Mouse (Mus musculus) small intestine, adult 2 months (tissue): Measurements from ENCODE around the gene Irak4. TPM values are rescaled to one million over a fixed set of nuclear protein-coding genes. Genes with fewer than 3 reads are reported as not detected.

ENCODE experiments used
- H3K27ac ChIP-seq: fragments of 200-500 bp; 2 replicates; pipeline ENCODE4 v1.5.1; 2012; ENCODE audit warnings: low read depth, low read length, control low read depth, inconsistent platforms; ENCODE audit not compliant: insufficient read depth
- H3K27me3 ChIP-seq: fragments of 200-500 bp; 2 replicates; pipeline ENCODE4 v1.6.1; 2012; ENCODE audit warnings: mild to moderate bottlenecking, moderate library complexity, low read length, inconsistent platforms; ENCODE audit not compliant: control insufficient read depth, insufficient read depth
- H3K36me3 ChIP-seq: fragments of 200-500 bp; 2 replicates; pipeline ENCODE4 v1.6.1; 2012; ENCODE audit warnings: mild to moderate bottlenecking, low read length, control low read depth, inconsistent platforms; ENCODE audit not compliant: control insufficient read depth, insufficient read depth
- H3K4me1 ChIP-seq: fragments of 200-500 bp; 2 replicates; pipeline ENCODE4 v1.6.1; 2012; ENCODE audit warnings: low read length, inconsistent platforms, mixed read lengths; ENCODE audit not compliant: control insufficient read depth, insufficient read depth, insufficient read length
- H3K4me3 ChIP-seq: fragments of 200-500 bp; 2 replicates; pipeline ENCODE4 v1.5.1; 2012; ENCODE audit warnings: low read depth, mild to moderate bottlenecking, control low read depth, inconsistent platforms, low read length, moderate library complexity
- CTCF ChIP-seq: fragments of 200-500 bp; IDR thresholded peaks from 2 replicates; pipeline ENCODE4 v1.5.1; 2012; ENCODE audit warnings: low read depth, mild to moderate bottlenecking, control low read depth, inconsistent platforms, low read length, moderate library complexity, mixed read lengths; ENCODE audit not compliant: insufficient replicate concordance, insufficient read length; ENCODE audit errors: extremely low read depth
- POLR2A ChIP-seq: fragments of 200-500 bp; IDR thresholded peaks from 2 replicates; pipeline ENCODE4 v1.6.1; 2012; ENCODE audit warnings: low read depth, mild to moderate bottlenecking, control low read depth, inconsistent platforms, low read length, moderate library complexity
- WGBS: fragments of 180-500 bp; shearing (Covaris S2); methylation state at CpG from one replicate; pipeline ENCODE4 v1.1.7; 2018; 5-methylcytosine and 5-hydroxymethylcytosine counted together
- polyA plus RNA-seq: library from polyadenylated mRNA; depleted of rRNA; stranded (reverse); fragments of >200 nt; gene quantifications from 2 replicates; pipeline ENCODE4 v1.2.3, GENCODE M21; 2012

Gene Irak4
- polyA plus RNA-seq, 1 experiment: 12.9 TPM

DNA sequence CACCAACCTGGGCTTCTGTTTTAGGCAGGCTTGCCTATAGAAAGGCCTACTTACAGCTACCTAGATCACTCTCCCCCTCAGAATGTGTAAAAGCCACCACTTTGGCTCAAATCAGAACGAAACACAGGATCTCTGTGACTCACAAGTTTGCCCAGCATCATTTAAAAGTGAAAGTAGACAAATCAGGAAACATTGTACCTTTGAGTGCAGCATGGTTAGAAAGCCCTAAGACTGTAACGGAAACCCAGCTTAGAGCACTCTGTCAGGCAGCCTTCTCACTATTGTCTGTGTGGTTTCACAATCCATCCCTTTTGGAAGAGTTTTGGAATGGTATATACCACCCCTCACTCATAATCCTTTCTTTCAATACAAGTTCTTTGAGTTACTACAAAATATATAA, 21.5 kb downstream of the Irak4 start:
- no peak for TF ChIP-seq CTCF
- no peak for TF ChIP-seq POLR2A
- H3K4me3 ChIP-seq: no peak overlapping the region
- H3K4me1 ChIP-seq: peaks cover 13% of the 10 kb centered on the region
- no peak overlapping the region for H3K27ac ChIP-seq
- H3K36me3 ChIP-seq: peaks cover 38% of the 10 kb centered on the region
- WGBS: 49% methylated on average over 2 of the region's 2 CpGs
- H3K27me3 ChIP-seq: no peaks in the 10 kb centered on the region

DNA sequence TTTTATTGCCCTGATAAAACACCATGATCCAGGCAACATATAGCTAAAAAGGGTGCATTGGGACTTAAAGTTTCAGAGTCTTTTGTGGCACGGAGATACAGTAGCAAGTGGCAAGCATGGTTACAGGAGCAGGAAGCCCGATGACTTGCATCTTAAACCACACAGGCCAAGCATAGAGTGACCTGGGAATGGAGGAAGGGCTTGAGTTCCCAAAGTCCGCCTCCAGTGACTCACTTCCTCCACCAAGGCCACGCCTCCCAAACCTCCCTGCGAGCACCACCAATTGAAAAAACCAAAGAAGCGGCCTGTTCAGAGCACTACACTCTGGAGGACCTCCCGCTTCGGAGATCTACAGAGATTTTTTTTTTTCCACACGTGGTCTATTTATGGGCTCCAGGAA, 22.4 kb downstream of the Irak4 start:
- Histone ChIP-seq H3K4me3 (no peak overlapping the region), H3K4me1 (peaks cover 20% of the 10 kb centered on the region), H3K27me3 (no peaks in the 10 kb centered on the region), H3K27ac (no peak overlapping the region), H3K36me3 (peaks cover 30% of the 10 kb centered on the region)
- WGBS: 76% methylated on average over 9 of the region's 9 CpGs
- no peak for TF ChIP-seq POLR2A
- no peak for TF ChIP-seq CTCF

GRCm38 (mm10) chr15:94568496-94569182, 25.2 kb downstream of the Irak4 start:
- 31% methylated on average over 10 of the region's 10 CpGs for WGBS
- peaks cover 19% of the 10 kb centered on the region for H3K36me3 ChIP-seq
- peak overlapping the region; percentile 29; the same call in 1 of the 2 replicates for H3K27ac ChIP-seq
- no peaks in the 10 kb centered on the region for H3K27me3 ChIP-seq
- no peak overlapping the region for H3K4me3 ChIP-seq
- TF ChIP-seq POLR2A: no peak
- TF ChIP-seq CTCF: no peak
- H3K4me1 ChIP-seq: peaks cover 21% of the 10 kb centered on the region

- H3K27me3 ChIP-seq: no peaks in the 10 kb centered on the region
- H3K4me3 ChIP-seq: no peak overlapping the region
- 56% methylated on average over 4 of the region's 4 CpGs for WGBS
- TF ChIP-seq CTCF: no peak
- TF ChIP-seq POLR2A: no peak
- no peak overlapping the region for H3K27ac ChIP-seq
- peaks cover 17% of the 10 kb centered on the region for H3K4me1 ChIP-seq
- peaks cover 8% of the 10 kb centered on the region for H3K36me3 ChIP-seq
These were observed 28.1 kb downstream of the Irak4 start for GRCm38 (mm10) chr15:94571501-94571900.

DNA sequence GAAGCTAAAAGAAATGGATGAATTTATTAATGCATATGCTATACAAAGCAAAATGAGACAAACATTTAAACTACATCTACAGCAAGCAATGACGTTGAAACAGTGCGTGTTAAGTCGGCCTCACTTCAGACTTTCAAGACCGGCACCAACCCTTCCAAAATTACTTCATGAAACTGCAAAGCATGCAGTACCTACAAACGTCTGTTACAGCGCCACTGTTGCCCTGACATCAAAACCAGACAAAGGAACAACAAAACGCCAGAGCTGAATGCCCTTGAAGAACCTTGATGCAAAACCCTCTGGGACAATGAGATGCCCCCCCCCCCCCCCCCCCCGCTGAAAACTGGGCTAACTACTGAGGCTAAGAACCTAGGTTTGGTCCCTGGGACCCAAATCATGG, 29.3 kb downstream of the Irak4 start:
- Histone ChIP-seq H3K27me3 (no peaks in the 10 kb centered on the region), H3K36me3 (peaks cover 1% of the 10 kb centered on the region; the same call in 1 of the 2 replicates), H3K4me3 (no peak overlapping the region), H3K4me1 (peaks cover 16% of the 10 kb centered on the region), H3K27ac (no peak overlapping the region)
- no peak for TF ChIP-seq CTCF
- TF ChIP-seq POLR2A: no peak
- WGBS: 81% methylated on average over 8 of the region's 8 CpGs

DNA sequence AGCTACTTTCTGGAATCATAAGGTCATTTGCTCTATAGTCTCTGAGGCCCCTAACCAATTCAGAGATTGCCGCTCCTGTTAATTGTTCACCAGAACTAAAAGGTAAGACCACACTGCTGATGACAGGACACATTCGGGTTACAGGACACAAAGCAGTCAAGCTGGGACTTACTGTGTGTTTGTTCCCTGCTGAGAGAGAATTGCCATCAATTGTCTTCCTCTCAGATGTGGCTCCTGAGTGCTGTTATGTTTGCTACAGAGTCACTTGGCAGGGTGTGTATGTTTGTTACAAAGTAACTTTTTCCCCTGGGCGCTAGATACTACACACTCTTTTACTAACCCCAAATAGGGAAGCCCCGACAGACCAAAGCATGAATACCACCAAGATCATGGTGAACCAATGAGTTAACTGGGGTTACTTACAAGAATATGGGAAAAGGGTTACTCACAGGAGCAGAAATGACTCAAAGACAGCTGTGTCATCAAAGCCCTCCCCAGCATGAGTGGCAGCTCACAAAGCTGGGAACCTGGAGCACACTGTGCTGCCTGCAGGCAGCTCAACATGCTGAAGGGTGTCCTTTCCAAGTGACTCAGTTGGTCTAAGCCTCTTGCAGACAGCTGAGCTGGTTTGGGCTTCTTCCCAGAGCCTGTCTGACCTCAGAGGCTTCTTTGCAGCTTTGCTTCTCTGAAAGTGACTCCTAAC, 31.3 kb downstream of the Irak4 start:
- H3K4me1 ChIP-seq: peaks cover 8% of the 10 kb centered on the region; the same call in 1 of the 2 replicates
- WGBS: 66% methylated on average over 4 of the region's 4 CpGs
- TF ChIP-seq CTCF (no peak), POLR2A (no peak)
- H3K4me3 ChIP-seq: no peak overlapping the region
- H3K27me3 ChIP-seq: no peaks in the 10 kb centered on the region
- H3K36me3 ChIP-seq: peaks cover 8% of the 10 kb centered on the region
- H3K27ac ChIP-seq: no peak overlapping the region

DNA sequence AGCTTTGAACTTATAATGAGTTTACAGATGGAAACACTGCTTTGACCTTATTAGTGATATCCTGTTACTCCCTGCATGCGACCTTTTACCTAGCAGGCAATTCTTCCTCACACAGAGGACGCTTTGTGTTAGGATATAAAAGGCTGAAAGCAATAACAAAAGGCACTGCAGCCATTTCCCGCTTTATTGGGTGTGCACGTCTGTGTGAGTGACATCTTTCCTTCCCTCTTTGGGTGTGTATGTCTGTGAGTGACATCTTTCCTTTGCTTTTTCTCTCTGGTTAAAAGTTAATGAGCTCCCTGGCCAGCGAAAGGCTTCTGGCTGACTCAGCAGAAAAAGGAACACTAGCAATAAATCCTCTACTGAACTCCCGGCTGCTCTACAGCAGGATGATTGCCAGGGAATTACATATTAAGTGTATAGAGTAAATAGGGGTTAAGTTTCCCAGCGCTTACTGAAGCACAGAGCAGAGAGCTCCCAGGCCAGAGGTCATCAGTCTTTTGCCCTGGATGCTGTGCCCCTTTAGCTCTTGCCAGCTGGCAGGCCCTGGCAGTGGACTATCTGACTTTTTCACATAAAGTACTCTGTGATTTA, 38.7 kb downstream of the Irak4 start:
- no peak overlapping the region for H3K4me3 ChIP-seq
- 29% methylated on average over 7 of the region's 7 CpGs for WGBS
- TF ChIP-seq POLR2A: no peak
- no peak for TF ChIP-seq CTCF
- H3K36me3 ChIP-seq: peaks cover 68% of the 10 kb centered on the region
- no peaks in the 10 kb centered on the region; the same call in 1 of the 2 replicates for H3K4me1 ChIP-seq
- no peak overlapping the region for H3K27ac ChIP-seq
- H3K27me3 ChIP-seq: no peaks in the 10 kb centered on the region
